Mouse (Mus musculus): ENCODE results near the gene OR5BS1P. TPM values are rescaled to one million over a fixed set of nuclear protein-coding genes. Genes with fewer than 3 reads are reported as not detected.

OR5BS1P gene
- polyA plus RNA-seq, 1 experiment from 2014 or later, result not detected

Small RNA genes lying within 50 kb of the gene (microRNA-seq; reads per million reads assigned to microRNA genes)
- not detected for gene Mir1291

Other genes with a start within 250 kb of the OR5BS1P start
- gene Gm44579, start 248.9 kb upstream of the OR5BS1P start, polyA plus RNA-seq (2015; fragmentation: Nextera tagmentation; extraction: Ambion mirVana), result not detected in 2 replicates
- gene Olfr287, start 248.8 kb upstream of the OR5BS1P start, polyA plus RNA-seq (2015; fragmentation: Nextera tagmentation; extraction: Ambion mirVana), result not detected in 2 replicates
- gene Olfr286, start 235.4 kb upstream of the OR5BS1P start, polyA plus RNA-seq (2015; fragmentation: Nextera tagmentation; extraction: Ambion mirVana), result not detected in 2 replicates
- gene H1fnt, start 212.6 kb upstream of the OR5BS1P start, polyA plus RNA-seq (2015; fragmentation: Nextera tagmentation; extraction: Ambion mirVana), result not detected in 2 replicates
- 3.9 and 5.7 TPM in 2 replicates for gene Zfp641, start 173.7 kb upstream of the OR5BS1P start, polyA plus RNA-seq (2015; fragmentation: Nextera tagmentation; extraction: Ambion mirVana)
- not detected in 2 replicates for gene Olfr285, start 152.5 kb upstream of the OR5BS1P start, polyA plus RNA-seq (2015; fragmentation: Nextera tagmentation; extraction: Ambion mirVana)
- not detected in 2 replicates for gene Olfr284, start 128.9 kb upstream of the OR5BS1P start, polyA plus RNA-seq (2015; fragmentation: Nextera tagmentation; extraction: Ambion mirVana)
- gene Olfr283, start 89.0 kb upstream of the OR5BS1P start, polyA plus RNA-seq (2015; fragmentation: Nextera tagmentation; extraction: Ambion mirVana), result not detected in 2 replicates
- gene Olfr282, start 38.7 kb upstream of the OR5BS1P start, polyA plus RNA-seq (2015; fragmentation: Nextera tagmentation; extraction: Ambion mirVana), result not detected in 2 replicates
- not detected in 2 replicates for gene Olfr281, start 17.3 kb upstream of the OR5BS1P start, polyA plus RNA-seq (2015; fragmentation: Nextera tagmentation; extraction: Ambion mirVana)
- not detected in 2 replicates for gene Lalba, start 12.8 kb downstream of the OR5BS1P start, polyA plus RNA-seq (2015; fragmentation: Nextera tagmentation; extraction: Ambion mirVana)
- not detected in 2 replicates for gene Olfr279, start 22.5 kb downstream of the OR5BS1P start, polyA plus RNA-seq (2015; fragmentation: Nextera tagmentation; extraction: Ambion mirVana)
- 130 and 141 TPM in 2 replicates for gene Kansl2, start 64.4 kb downstream of the OR5BS1P start, polyA plus RNA-seq (2015; fragmentation: Nextera tagmentation; extraction: Ambion mirVana)
- gene Ccnt1, start 101.0 kb downstream of the OR5BS1P start, polyA plus RNA-seq (2015; fragmentation: Nextera tagmentation; extraction: Ambion mirVana), result 74.5 and 78.4 TPM in 2 replicates
- gene 4930415O20Rik, start 101.1 kb downstream of the OR5BS1P start, polyA plus RNA-seq (2015; fragmentation: Nextera tagmentation; extraction: Ambion mirVana), result 0.56 TPM in 1 of 2 replicates, not detected in the other
- gene Adcy6, start 140.2 kb downstream of the OR5BS1P start, polyA plus RNA-seq (2015; fragmentation: Nextera tagmentation; extraction: Ambion mirVana), result 11.2 and 16.1 TPM in 2 replicates
- gene Cacnb3, start 160.9 kb downstream of the OR5BS1P start, polyA plus RNA-seq (2015; fragmentation: Nextera tagmentation; extraction: Ambion mirVana), result 138 and 168 TPM in 2 replicates
- gene Ddx23, start 193.0 kb downstream of the OR5BS1P start, polyA plus RNA-seq (2015; fragmentation: Nextera tagmentation; extraction: Ambion mirVana), result 17.6 and 25.5 TPM in 2 replicates
- gene Rnd1, start 207.6 kb downstream of the OR5BS1P start, polyA plus RNA-seq (2015; fragmentation: Nextera tagmentation; extraction: Ambion mirVana), result 15.5 and 16.4 TPM in 2 replicates
- 2.9 and 4.2 TPM in 2 replicates for gene Ccdc65, start 238.3 kb downstream of the OR5BS1P start, polyA plus RNA-seq (2015; fragmentation: Nextera tagmentation; extraction: Ambion mirVana)

Measured in forebrain, embryonic 16.5 days (tissue).